Mouse (Mus musculus) gastrocnemius, adult 8-10 months (tissue): ENCODE results near the gene Lgals4. TPM values are rescaled to one million over a fixed set of nuclear protein-coding genes. Genes with fewer than 3 reads are reported as not detected.

Experiments used
- DNase-seq, 2 experiments: peaks; one replicate each; pipeline ENCODE4 v3.0.0; 2022; ENCODE audit warnings: low spot score in 2 of 2
- total RNA-seq, 4 experiments: library from RNA; stranded (reverse); gene quantifications; 2 replicates each; pipeline ENCODE4 v1.2.4; 2022

The Lgals4 gene
- total RNA-seq, 4 experiments from 2014 or later: 0.58 to 1.6 (median 1.4) TPM

DNA sequence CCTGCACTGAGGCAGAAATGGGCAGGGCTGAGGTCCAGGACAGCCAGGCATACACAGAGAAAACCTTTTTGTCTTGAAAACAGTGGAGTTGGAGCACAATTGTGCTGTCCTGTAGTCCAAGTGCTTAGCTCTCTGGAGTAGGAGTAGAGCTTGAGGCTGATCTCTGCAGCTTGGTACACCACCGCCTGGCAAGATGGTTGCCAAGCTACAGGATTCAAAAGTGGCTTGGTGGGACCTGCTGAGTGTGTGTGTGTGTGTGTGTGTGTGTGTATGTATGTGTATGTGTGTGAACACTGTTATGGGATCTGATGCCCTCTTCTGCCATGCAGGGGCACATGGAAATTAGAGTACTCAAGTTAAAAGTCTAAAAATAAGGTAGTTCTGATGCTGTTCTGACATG is 11.1 kb upstream of the Lgals4 start:
- no peak for DNase-seq

DNA sequence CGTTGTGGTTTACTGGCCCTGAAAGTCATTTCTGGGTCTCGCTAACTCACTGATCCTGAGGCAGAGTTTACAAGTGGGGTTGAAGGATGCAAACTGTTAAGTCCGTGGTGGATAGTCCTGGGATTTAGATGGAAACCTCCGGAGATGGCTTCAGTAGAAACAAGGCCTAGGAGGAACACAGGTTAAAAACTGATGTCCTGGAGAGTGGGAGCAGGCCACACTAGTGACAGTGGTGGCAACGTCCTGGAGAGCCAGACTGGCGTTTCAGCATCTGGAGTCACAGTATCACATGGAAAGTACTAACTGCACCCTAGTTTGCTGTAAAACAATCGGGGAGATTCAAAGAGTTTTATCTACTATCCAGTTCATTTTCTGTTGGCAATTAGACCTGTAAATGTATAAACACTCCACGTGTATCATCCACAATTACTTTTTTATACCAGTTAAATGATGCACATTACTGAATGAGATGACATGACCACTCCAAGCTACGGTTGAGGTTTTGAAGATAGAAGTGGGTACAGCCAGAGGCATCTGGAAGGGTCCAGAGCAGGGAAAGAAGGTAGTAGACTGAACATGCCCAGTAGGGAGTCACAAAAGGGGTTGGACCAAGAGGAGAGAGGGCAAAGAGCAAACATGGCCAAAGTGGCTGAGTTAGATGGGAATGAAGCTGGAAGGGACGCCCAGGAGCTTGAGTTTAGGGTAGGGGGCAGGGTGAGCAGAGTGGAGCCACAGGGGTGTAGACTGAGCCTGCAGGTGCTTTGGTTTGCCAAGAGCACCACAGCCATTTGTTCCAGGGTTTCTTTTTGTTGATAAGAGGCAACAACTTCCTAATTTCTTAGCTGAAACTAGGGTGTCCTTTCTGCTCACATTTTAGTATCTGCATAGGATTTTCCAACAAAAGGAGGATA is 10.4 kb upstream of the Lgals4 start:
- no peak for DNase-seq

DNA sequence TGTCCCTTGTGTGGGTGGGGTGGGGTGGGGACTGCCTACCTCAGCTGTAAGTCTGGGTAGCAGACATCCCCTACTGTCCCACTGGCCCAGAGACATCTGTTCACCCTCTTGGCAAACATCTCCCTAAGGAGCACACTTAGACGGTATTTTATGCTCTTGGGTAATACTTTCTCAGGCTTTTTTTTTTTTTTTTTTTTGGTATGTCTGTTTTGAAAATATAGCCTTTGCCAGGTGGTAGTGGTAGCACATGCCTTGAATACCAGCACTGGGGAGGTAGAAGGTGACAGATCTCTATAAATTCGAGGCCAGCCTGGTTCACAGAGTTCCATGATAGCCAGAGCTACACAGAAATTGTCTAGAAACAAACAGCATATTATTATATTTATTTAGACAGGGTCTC is 9.7 kb upstream of the Lgals4 start:
- DNase-seq: no peak

DNA sequence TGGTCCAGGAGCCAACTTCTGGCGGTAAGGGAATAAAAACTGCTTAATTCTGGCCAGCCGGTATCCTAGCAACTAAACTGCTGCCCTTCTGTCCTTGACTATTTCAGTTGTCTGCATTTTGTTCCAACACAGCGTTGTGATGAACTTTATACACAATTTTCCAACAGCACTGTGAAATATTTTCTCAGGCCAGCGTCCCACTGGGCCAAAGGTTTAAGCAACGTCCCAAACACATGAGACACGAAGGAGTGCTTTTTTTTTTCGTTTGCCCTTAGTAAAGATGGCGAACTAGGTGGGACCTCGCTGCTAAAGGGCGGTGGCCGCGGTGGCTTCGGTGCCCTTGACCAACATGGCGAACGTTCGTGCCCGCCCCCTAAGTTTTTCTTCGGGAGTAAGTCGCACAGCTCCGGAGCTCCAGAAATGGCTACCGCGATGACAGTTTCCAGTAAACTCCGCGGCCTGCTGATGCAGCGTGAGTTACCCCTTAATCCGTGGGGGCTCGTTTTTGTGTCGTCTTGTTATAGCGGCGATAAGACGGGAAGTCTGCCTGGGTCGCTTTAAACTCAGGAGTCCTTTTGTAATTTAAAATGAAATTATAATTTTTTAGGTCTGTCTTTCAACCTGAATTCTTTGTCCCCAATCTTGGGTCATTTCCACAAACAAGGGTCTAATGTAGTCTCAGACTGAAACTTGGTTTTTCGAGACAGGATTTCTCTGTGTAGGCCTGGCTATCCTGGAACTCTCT is 8.5 kb upstream of the Lgals4 start, which contains the start of gene Ech1:
Ech1 (plus strand) TSS at position 277 of the 745 bp plus-strand sequence.
- DNase-seq: peak; percentile 84 to 89

DNA sequence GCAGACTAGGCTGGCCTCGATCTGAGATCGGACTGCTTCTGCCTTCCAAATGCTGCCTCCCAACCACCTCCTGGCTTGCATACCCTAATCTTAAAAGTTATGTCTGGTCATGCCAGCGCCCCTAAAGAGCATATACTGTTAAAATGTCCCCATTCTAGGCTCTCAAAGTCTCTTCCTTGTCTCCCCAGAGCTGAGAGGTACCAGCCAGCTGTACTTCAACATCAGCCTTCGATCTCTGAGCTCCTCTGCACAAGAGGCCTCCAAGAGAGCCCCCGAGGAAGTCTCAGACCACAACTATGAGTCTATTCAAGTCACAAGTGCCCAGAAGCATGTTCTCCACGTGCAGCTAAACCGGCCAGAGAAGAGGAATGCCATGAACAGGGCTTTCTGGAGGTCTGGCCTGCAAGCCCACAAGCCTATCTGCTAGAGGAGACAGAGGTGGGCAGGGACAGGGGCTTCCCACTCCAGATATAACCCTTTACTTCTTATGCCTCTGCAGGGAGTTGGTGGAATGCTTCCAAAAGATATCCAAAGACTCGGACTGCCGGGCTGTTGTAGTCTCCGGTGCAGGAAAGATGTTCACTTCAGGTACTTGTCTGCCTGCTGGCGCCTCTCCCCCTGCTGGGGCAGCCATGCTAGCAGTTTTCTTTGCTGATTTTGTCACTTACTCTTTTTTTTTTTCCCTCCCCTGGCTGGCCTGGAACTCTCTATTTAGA is 7.8 kb upstream of the Lgals4 start:
- no peak for DNase-seq

DNA sequence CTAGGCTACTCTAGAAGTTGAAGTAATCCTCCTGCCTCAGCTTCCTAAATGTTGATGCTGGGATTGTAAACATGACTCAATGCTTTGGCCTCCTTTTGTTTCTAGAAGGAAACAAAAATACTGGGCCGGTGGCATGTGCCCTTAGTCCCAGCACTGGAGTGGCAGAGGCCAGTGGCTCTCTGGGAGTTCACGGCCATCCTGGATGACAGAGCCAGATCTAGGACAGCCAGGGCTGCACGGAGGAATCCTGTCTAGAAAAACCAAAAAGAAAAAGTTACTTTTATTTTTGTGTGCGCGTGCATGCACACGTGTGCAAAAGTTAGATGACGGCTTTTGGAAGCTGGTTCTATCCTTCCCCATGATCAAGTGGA is 7.3 kb upstream of the Lgals4 start:
- no peak for DNase-seq

DNA sequence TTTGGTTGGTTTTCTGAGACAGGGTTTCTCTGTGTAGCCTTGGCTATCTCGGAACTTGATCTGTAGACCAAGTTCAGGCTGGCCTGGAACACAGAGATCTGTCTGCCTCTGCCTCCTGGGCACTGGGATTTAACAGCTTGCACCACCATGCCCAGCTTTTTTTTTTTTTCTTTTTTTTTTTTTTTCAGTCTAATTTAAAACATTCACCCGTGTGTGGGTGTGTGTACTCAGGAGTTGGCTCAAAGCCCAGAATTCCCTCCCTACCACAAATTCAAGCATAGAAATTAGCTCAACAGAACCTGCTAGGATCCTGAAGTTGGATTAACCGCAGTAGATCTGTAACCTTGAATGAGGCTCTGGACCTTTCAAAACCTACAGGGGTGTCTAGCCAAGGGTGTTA is 6.3 kb upstream of the Lgals4 start:
- no peak for DNase-seq

DNA sequence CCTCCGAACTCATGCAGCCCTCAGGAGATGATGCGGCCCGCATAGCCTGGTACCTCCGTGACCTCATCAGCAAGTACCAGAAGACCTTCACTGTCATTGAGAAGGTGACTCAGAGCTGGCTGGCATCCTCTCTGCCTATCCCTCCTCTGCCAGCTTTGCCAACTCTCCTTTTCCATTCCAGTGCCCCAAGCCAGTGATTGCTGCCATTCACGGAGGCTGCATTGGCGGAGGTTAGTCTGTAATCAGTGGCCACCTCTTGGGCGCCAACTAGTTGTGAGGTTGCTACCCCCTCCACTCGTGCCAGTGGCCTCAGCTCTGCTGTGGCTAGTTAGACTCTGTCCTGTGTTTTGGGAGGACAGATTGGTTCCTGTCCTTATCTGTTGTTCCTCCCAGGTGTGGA is 3.8 kb upstream of the Lgals4 start:
- DNase-seq: no peak

DNA sequence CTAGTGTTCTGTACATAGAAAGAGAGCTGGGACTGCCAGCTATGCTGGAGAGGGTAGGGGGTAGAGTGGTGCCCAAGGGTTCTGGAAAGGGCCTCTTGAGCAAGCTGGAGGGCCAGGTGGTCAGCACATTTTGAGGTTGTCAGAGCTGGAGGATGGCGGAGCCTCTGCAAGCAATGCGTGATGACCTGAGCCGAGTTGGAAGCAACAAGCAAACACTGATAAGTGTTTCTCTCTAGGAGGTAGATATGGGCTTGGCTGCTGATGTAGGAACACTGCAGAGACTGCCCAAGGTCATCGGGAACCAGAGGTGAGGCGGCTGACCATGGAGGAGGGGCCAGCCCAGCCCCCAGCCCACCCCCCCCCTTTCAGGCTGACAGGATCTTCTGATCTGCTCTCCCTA is 2.7 kb upstream of the Lgals4 start:
- no peak for DNase-seq

DNA sequence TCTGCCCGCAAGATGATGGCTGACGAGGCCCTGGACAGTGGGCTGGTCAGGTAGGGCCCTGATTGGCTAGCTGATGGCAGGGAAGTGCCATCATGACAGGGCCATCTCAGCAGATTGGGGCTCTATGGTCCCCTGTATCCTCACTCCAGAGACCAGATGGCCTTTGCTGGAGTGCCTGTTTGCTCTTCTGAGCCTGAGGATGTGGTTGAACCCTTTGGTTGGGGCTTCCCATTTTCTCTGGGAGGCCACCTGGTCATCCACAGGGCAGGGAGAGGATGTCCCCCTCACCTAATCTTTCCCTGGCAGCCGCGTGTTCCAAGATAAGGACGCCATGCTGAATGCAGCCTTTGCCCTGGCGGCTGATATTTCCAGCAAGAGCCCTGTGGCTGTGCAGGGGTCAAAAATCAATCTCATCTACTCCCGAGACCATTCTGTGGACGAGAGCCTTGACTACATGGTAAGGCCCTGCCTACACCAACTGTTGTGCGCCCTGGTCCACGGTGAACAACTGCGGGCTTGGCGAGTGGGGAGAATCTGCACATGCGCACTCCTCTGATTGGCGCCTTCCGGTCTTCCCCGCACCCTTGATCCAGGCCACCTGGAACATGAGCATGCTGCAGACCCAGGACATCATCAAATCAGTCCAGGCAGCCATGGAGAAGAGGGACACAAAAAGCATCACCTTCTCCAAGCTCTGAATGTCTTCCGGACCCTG is 2.1 kb upstream of the Lgals4 start:
- no peak for DNase-seq

DNA sequence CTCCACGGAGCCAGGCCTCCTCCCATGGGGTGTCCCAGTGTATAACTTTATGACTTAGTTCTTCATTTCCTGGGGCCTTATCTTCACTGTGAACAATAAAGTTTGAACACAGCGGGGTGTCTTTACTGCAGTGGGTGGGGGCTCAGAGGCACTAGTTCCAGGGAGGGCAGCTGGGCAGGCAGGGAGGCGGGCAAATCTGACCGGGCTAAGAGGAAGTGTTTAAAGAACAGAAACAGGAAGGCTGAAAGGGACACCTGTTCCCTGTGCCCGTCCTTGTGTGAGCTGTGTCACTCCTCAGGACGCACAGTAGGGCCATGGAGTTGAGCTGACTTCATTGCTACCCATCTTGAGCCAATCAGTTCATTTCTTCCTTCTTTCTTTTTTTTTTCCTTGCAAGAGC is 1.5 kb upstream of the Lgals4 start:
- no peak for DNase-seq

DNA sequence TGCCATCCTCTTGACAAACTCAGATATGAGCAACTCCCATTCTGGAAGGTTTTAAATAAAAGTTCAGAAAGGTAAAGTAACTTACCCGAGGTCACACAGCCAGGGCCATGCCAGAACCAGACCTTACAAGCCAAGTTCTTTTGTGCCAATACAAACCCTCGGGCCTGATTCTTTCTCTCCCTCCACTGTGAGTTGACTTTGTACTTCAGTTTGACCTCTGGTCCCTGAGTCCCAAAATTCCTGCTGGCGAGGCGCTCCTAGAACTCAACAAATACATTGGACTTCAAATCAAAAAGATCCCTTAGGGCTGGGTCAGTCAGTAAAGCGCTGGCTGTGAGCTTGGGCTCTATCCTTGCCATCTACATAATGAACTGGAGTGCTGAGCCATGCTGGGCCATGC is 3.3 kb downstream of the Lgals4 start:
- DNase-seq: no peak

DNA sequence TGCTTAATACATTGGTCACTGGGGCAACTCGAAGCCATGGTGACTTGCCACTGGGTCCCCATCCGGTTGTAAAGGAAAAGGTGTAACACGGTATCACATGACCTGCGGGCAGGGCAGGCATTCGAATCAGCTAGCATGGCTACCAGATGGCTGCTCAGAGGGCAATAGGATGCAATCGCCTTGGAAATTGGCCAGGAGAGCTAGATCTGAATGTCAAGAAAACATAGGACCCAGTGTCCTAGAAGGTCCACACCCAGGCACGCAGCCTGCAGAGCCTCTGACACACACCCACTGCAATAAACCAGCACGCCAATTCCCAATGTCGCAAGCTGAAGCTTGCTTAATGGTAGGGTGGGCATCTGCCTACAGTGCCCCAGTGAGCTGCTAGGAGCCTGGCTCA is 4.7 kb downstream of the Lgals4 start:
- DNase-seq: no peak

DNA sequence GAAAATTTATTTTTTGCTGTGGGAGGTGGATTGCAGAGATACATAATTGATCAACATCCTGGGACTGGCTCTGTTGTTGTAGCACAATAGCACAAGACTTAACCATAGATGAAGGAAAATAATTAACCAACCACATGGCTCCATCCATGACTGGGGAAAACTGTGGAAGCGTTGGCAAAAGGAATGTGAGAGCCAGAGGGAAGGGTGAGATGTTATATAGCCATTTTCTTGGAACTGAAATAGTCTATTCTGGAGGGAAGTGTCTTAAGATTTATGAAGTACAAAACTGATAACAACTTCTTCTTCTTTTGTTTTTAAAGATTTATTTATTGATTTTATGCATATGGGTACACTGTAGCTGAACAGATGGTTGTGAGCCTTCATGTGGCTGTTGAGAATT is 13.6 kb downstream of the Lgals4 start:
- DNase-seq: no peak

DNA sequence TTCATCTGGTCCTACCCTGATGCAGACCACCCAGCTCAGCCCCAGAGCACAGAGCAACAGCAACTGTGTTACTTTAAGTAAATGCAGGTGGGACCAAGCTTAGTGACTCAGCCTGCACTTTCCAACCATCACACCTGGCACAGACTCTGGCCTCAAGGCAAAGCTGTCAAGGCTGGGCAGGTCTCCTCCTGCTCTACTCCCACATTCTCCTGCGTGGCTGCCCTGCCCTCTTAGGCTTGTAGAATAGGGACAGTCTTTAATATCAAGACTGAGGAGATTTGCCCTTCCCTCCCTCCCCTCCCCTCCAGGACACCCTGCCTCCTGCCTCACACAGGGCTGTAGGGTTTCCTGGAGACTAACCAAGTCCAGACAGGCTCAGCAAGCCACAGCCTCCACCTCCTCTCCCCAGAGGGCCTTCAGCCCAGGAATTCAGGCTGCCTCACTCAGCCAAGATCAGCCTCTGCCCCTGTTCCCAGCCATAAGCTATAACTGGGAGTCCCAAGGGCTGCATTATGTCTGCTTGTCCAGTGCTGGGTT is 16.1 kb downstream of the Lgals4 start:
- DNase-seq: no peak

DNA sequence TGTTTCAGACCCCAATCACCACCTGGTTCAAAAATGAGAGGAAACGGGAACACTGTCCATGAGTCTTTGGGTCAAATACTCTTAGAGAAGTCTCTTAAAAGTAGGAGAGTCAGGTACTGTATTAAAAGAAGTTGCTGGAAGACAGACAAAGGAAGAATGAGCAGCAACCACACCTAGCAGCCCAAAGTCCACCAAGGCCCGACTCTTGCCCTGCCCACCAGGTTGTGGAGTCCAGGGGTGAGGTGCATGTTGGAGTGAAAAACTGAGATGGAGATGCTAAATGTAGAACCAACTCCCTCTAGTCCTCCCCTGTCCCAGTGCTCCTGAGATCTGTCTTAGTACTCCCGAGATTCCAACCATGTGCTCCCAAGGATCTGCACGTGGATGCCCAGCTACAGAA is 17.0 kb downstream of the Lgals4 start:
- DNase-seq: no peak

DNA sequence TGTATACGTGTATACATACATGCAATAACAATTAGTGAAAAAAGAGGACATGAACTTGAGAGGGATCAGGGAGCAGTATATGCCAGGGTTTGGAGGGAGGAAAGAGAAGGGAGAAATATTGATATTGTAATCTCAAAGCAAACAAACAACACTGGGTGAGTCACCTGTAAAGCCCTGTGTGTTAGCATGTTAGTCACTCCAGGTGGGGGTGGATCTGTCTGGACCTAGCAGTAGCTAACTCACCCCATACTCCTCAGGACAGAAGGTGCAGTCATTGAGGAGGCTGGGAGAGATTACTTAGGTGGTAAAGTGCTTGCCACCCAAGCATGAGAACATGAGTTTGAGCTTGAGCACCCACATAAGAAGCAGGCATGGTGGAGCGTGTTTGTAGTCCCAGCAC is 26.3 kb downstream of the Lgals4 start:
- no peak for DNase-seq

DNA sequence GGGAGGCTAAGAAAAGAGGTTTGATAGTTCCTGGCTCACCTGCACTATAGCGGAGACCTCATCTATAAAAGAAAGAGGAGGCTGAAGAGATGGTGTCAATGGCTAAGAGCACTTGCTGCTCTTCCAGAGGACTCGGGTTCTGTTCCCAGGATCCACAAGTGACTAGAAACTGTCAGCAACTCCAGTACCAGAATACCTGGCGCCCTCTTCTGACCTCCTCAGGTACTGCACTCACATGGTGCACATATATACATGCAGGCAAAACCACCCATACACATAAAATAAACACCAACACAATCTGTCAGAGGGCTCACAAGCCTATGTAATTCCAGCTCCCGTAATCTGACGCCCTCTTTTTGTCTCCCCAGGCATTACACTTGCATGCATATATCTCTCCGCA is 27.2 kb downstream of the Lgals4 start:
- DNase-seq: no peak

DNA sequence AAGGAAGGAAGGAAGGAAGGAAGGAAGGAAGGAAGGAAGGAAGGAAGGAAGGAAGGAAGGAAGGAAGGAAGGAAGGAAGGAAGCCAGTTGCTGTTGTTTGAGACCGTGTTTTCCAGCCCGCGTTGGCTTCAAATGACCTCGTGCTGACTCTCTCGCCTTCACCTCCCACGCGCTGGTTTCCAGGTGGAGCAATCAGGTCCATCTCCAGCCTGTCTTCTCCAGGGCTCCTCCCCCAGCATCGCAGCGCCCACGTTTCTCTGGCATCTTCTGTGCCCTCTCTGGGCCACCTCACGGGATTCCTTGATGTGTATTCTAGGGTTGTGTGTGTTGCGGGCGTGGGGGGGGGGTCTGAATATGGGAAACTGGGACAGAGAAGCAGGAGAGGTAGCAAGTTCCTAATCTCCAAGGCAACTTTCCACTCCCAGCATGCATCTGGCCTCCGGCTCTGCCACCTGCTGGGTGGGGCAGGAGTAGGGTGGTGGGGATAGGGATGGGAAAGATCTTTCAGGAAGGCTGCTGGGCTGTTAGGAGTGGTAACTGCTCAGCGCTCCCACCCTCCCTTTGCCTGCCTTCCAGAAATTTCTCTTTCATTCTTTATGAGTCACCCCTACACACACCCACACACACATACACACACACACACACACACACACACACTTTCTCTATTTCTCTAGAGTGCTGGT is 29.3 kb downstream of the Lgals4 start:
- no peak for DNase-seq

DNA sequence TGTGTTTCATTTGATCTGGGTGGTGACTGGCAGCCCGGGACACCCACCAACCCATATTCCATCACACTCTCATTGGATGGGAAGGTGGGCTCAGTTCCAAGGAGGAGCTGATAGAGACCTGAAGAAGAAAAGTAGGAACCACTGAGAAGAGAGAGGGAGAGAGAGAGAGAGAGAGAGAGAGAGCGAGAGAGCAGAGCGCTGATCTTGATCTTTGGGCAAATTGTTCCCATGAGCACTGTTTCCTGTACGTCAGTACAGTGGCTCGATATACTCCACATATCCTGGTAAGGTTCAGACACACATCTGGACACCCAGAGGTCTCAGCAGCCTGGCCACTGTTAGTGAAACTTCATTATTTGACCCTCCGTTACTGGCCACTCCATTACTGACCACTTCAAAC is 29.9 kb downstream of the Lgals4 start, which contains the start of gene Lgals7:
Lgals7 (plus strand) TSS at position 314 of the 400 bp plus-strand sequence.
- no peak for DNase-seq
